20 mouse cellular contexts compared by ENCODE assay signal in genomic region chr8:42144685-42145084, GRCm38 (mm10).
A peak's percentile ranks its signal among the peaks of the same experiment; 100 is the strongest.
DNase-seq lines count a peak whose midpoint lies in the region; ATAC-seq and TF ChIP-seq lines count a peak whose summit lies in the region.
"Had no signal": no experiment of that assay in that cellular context is flagged by ENCODE, and none has a peak within 500 bp of the region (broad histone marks: within the 10 kb centered on the region; RNA-seq: fewer than 3 reads in every experiment).

No protein-coding gene starts in this region.

- no peak overlapping the region for H3K27ac ChIP-seq in kidney, postnatal 0 days
- no peak overlapping the region for H3K27ac ChIP-seq in kidney, embryonic 15.5 days
- no peak overlapping the region for H3K27ac ChIP-seq in liver, adult 2 months (replicated peaks; ENCODE audit: insufficient read depth, low read depth, low read length)
- H3K27ac ChIP-seq in liver, embryonic 12.5 days = no peak overlapping the region
- H3K27ac ChIP-seq in embryonic facial prominence, embryonic 15.5 days (replicated peaks) = no peak overlapping the region
- H3K27ac ChIP-seq: forebrain, embryonic 12.5 days; heart, adult 2 months; heart, embryonic 15.5 days; hindbrain, embryonic 10.5 days; hindbrain, embryonic 14.5 days had no signal

- no peak overlapping the region; the same call in 1 of the 2 replicates for H3K4me2 ChIP-seq in kidney, postnatal 0 days (ENCODE audit: low read length)
- H3K4me2 ChIP-seq in kidney, embryonic 15.5 days = no peak overlapping the region
- no peak overlapping the region for H3K4me2 ChIP-seq in liver, embryonic 12.5 days
- H3K4me2 ChIP-seq in embryonic facial prominence, embryonic 15.5 days (replicated peaks) = no peak overlapping the region
- H3K4me2 ChIP-seq: forebrain, embryonic 12.5 days; heart, embryonic 11.5 days; heart, embryonic 15.5 days; hindbrain, embryonic 14.5 days had no signal

- H3K9ac ChIP-seq in kidney, postnatal 0 days (ENCODE audit: low read depth, low read length) = no peak overlapping the region
- H3K9ac ChIP-seq in kidney, embryonic 15.5 days = no peak overlapping the region
- H3K9ac ChIP-seq in liver, adult 2 months (ENCODE audit: low read depth, low read length) = no peak overlapping the region
- no peak overlapping the region for H3K9ac ChIP-seq in liver, embryonic 12.5 days
- H3K9ac ChIP-seq in embryonic facial prominence, embryonic 15.5 days = no peak overlapping the region
- H3K9ac ChIP-seq: forebrain, embryonic 12.5 days; heart, embryonic 15.5 days; hindbrain, embryonic 14.5 days had no signal

- no peaks in the 10 kb centered on the region for H3K4me1 ChIP-seq in kidney, postnatal 0 days (replicated peaks; ENCODE audit: insufficient read depth, low read length)
- H3K4me1 ChIP-seq in kidney, embryonic 15.5 days = no peaks in the 10 kb centered on the region
- no peaks in the 10 kb centered on the region for H3K4me1 ChIP-seq in liver, adult 2 months (ENCODE audit: control insufficient read depth, insufficient read depth, low read length)
- H3K4me1 ChIP-seq in liver, embryonic 12.5 days = no peaks in the 10 kb centered on the region
- no peaks in the 10 kb centered on the region for H3K4me1 ChIP-seq in embryonic facial prominence, embryonic 15.5 days
- H3K4me1 ChIP-seq: forebrain, embryonic 12.5 days; heart, embryonic 15.5 days; hindbrain, embryonic 10.5 days had no signal

- no peak for DNase-seq in kidney, postnatal 0 days (ENCODE audit: low spot score)
- no peak for DNase-seq in liver, adult 2 months (ENCODE audit: extremely low read depth, low read depth, low spot score)
- DNase-seq in left cerebral cortex, postnatal 4 days = no peak
- DNase-seq: adrenal gland, postnatal 10 days; cerebellum, adult 11 months; cerebellum, adult 8-10 months; cerebellum, postnatal 14 days; embryo, embryonic 11 days; gastrocnemius, postnatal 10 days; heart, adult 2 months; heart, postnatal 14 days had no signal

- no peaks in the 10 kb centered on the region for H3K27me3 ChIP-seq in kidney, postnatal 0 days (ENCODE audit: insufficient read depth, low read length)
- no peaks in the 10 kb centered on the region for H3K27me3 ChIP-seq in kidney, embryonic 15.5 days
- no peaks in the 10 kb centered on the region for H3K27me3 ChIP-seq in liver, adult 2 months (ENCODE audit: control insufficient read depth, insufficient read depth, low read length)
- no peaks in the 10 kb centered on the region for H3K27me3 ChIP-seq in liver, embryonic 12.5 days (replicated peaks)
- H3K27me3 ChIP-seq in embryonic facial prominence, embryonic 15.5 days = no peaks in the 10 kb centered on the region
- H3K27me3 ChIP-seq: forebrain, embryonic 12.5 days; heart, embryonic 15.5 days had no signal

- TF ChIP-seq POLR2A in liver, adult 2 months (IDR thresholded peaks at IDR 0.05; ENCODE audit: extremely low read depth, insufficient read depth, low read length) = no peak

- no peak overlapping the region for H3K4me3 ChIP-seq in kidney, postnatal 0 days (replicated peaks; ENCODE audit: low read depth, low read length)
- no peak overlapping the region for H3K4me3 ChIP-seq in kidney, embryonic 15.5 days (replicated peaks)
- H3K4me3 ChIP-seq in liver, adult 2 months (ENCODE audit: insufficient read depth, low read depth, low read length) = no peak overlapping the region
- no peak overlapping the region for H3K4me3 ChIP-seq in liver, embryonic 12.5 days
- no peak overlapping the region for H3K4me3 ChIP-seq in embryonic facial prominence, embryonic 15.5 days (replicated peaks)
- H3K4me3 ChIP-seq: forebrain, embryonic 12.5 days; heart, adult 2 months; heart, embryonic 15.5 days; hindbrain, embryonic 10.5 days had no signal

- intact Hi-C loops in left cerebral cortex, postnatal 4 days (cut with DNase I) = no loop called here

- ATAC-seq in kidney, postnatal 0 days (replicated peaks; ENCODE audit: low FRiP score, low read depth) = no peak
- no peak for ATAC-seq in kidney, embryonic 15.5 days (replicated peaks; ENCODE audit: low FRiP score)
- no peak for ATAC-seq in liver, embryonic 12.5 days
- peak; percentile 51; the same call in 1 of the 2 replicates for ATAC-seq in embryonic facial prominence, embryonic 15.5 days (ENCODE audit: insufficient number of reproducible peaks, low FRiP score, low TSS enrichment, low read depth)
- ATAC-seq: forebrain, embryonic 16.5 days had no signal

- no peaks in the 10 kb centered on the region for H3K79me2 ChIP-seq in liver, adult 2 months (ENCODE audit: control insufficient read depth, insufficient read depth, low read length)

- WGBS in kidney, postnatal 0 days = 61% methylated on average over 5 of the region's 5 CpGs
- WGBS in kidney, embryonic 15.5 days = 68% methylated on average over 5 of the region's 5 CpGs
- 81% methylated on average over 5 of the region's 5 CpGs for WGBS in liver, adult 2 months
- WGBS in liver, embryonic 12.5 days (ENCODE audit: insufficient replicate concordance) = 71% methylated on average over 5 of the region's 5 CpGs
- 47% methylated on average over 5 of the region's 5 CpGs for WGBS in embryonic facial prominence, embryonic 15.5 days

- peak; percentile 16; the same call in 1 of the 2 replicates for TF ChIP-seq CTCF in kidney, postnatal 0 days (IDR thresholded peaks at IDR 0.05; ENCODE audit: low read depth)
- TF ChIP-seq CTCF in liver, adult 2 months (IDR thresholded peaks at IDR 0.05; ENCODE audit: low read depth, low read length) = 0 out of 2 replicates have a peak, but pooled peaks have one; percentile 13

- H3K36me3 ChIP-seq in kidney, postnatal 0 days (ENCODE audit: insufficient read depth, low read length) = no peaks in the 10 kb centered on the region
- H3K36me3 ChIP-seq in kidney, embryonic 15.5 days = no peaks in the 10 kb centered on the region
- no peaks in the 10 kb centered on the region for H3K36me3 ChIP-seq in liver, adult 2 months (ENCODE audit: control insufficient read depth, insufficient read depth, low read length)
- no peaks in the 10 kb centered on the region for H3K36me3 ChIP-seq in liver, embryonic 12.5 days
- no peaks in the 10 kb centered on the region for H3K36me3 ChIP-seq in embryonic facial prominence, embryonic 15.5 days
- H3K36me3 ChIP-seq: forebrain, embryonic 12.5 days; heart, embryonic 15.5 days; hindbrain, embryonic 10.5 days had no signal

- no peaks in the 10 kb centered on the region for H3K9me3 ChIP-seq in kidney, postnatal 0 days (replicated peaks; ENCODE audit: low read length)
- no peaks in the 10 kb centered on the region for H3K9me3 ChIP-seq in kidney, embryonic 15.5 days (replicated peaks)
- no peaks in the 10 kb centered on the region for H3K9me3 ChIP-seq in liver, embryonic 12.5 days (replicated peaks)
- H3K9me3 ChIP-seq in embryonic facial prominence, embryonic 15.5 days (replicated peaks) = no peaks in the 10 kb centered on the region
- H3K9me3 ChIP-seq: forebrain, embryonic 12.5 days; heart, embryonic 15.5 days; hindbrain, embryonic 10.5 days had no signal
